Mouse (Mus musculus): ENCODE results near the gene Npy5r. TPM values are rescaled to one million over a fixed set of nuclear protein-coding genes. Genes with fewer than 3 reads are reported as not detected.

Npy5r gene
- total RNA-seq (2023) = not detected

GRCm38 (mm10) chr8:66687511-66688329 lies at the start of gene Npy5r:
Gene Npy5r (minus strand): TSS chr8:66688128.

DNA sequence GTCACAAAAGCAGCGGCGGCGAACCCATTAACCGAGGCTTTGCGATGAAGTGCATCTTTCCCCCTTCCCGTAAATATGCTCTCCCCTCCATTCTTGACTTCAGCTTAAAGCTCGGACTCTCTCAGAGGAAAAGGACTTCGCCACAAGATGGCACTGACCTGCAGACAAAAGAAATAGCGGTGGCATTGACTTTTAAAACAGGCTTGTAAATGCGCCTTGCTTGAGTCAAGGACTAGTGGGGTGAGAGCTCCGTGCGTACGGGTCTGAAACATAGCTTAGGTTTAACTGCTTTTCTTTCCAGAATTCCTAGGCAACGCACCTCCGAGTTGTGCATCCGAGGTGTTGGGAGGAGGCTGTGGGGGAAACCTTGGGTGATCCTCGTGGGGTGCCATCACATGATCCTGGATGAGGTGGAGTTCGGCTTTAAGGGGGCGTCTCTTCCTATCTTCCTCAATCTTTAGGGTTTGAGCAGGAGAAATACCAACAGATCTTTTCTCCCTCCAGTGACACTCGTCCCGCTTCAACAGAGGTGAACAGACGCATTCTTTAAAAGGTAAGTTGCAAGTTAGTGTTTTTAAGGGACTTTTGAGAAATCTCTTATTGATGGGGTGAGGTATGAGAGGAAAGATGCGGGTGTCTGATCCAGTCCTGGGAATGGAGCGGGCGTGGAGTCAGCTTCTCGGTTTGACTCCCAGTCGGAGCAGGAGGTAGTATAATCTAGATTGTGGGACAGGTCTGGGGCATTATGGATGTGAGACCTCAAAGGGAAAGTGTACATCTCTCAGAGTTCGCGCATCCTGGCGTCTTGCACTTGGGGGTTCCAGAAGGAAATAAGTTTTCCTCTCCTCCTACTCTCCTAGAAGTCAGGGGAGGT lies 9.3 kb upstream of the Npy5r start, which contains the start of gene Npy1r:
Npy1r (plus strand) TSS at position 223 of the 874 bp plus-strand sequence.

Other genes starting within 250 kb of the Npy5r start
- 19.2 TPM for gene Tma16, start 201.6 kb downstream of the Npy5r start, total RNA-seq (2023)
- not detected for gene Tktl2, start 176.4 kb downstream of the Npy5r start, total RNA-seq (2023)
- gene Npy1r, start 9.1 kb upstream of the Npy5r start, total RNA-seq (2023) = not detected
- gene Naf1, start 172.1 kb upstream of the Npy5r start, total RNA-seq (2023) = 11.0 TPM

All from CD4-positive naive resting alpha-beta T cell, adult 76 days (primary cell).